Mouse (Mus musculus) spleen, adult 12 weeks (tissue): ENCODE measurements at regions not wholly inside any gene's neighbourhood (a gene's known extent, or its start where the extent isn't known, plus 50 kb on each side); places are given as distances from the start of the nearest gene placed in this dataset.

Source experiments
- DNase-seq: peaks from one replicate; pipeline ENCODE4 v3.0.0; 2022; ENCODE audit warnings: low spot score

GRCm38 (mm10) chr13:51930931-51931330 is 84.5 kb downstream of the Gadd45g start:
- no peak for DNase-seq

GRCm38 (mm10) chr13:51935827-51936226 is 89.3 kb downstream of the Gadd45g start:
- no peak for DNase-seq

GRCm38 (mm10) chr13:51936441-51936840 is 90.0 kb downstream of the Gadd45g start:
- DNase-seq, result no peak

- no peak for DNase-seq
These were observed 91.4 kb downstream of the Gadd45g start for GRCm38 (mm10) chr13:51937898-51938297.

- DNase-seq, result no peak
These were observed 92.8 kb downstream of the Gadd45g start for GRCm38 (mm10) chr13:51939262-51939661.

GRCm38 (mm10) chr13:51939715-51940114 is 93.2 kb downstream of the Gadd45g start:
- no peak for DNase-seq

GRCm38 (mm10) chr13:51946171-51946570 is 99.7 kb downstream of the Gadd45g start:
- DNase-seq, result no peak

- no peak for DNase-seq
These were observed 102.4 kb downstream of the Gadd45g start for GRCm38 (mm10) chr13:51948896-51949295.

- no peak for DNase-seq
These were observed 105.1 kb downstream of the Gadd45g start for GRCm38 (mm10) chr13:51951506-51952038.

GRCm38 (mm10) chr13:51953084-51953483 is 106.6 kb downstream of the Gadd45g start:
- no peak for DNase-seq

GRCm38 (mm10) chr13:51953569-51953968 is 107.1 kb downstream of the Gadd45g start:
- DNase-seq, result no peak

GRCm38 (mm10) chr13:51957101-51957500 is 110.6 kb downstream of the Gadd45g start:
- DNase-seq, result no peak

GRCm38 (mm10) chr13:51959591-51959990 is 113.1 kb downstream of the Gadd45g start:
- DNase-seq, result no peak

- DNase-seq, result no peak
These were observed 113.8 kb downstream of the Gadd45g start for GRCm38 (mm10) chr13:51960262-51960661.

- DNase-seq, result no peak
These were observed 115.7 kb downstream of the Gadd45g start for GRCm38 (mm10) chr13:51962191-51962611.

- no peak for DNase-seq
These were observed 116.2 kb downstream of the Gadd45g start for GRCm38 (mm10) chr13:51962676-51963075.

GRCm38 (mm10) chr13:51963966-51964365 is 117.5 kb downstream of the Gadd45g start:
- DNase-seq, result no peak

- no peak for DNase-seq
These were observed 117.9 kb downstream of the Gadd45g start for GRCm38 (mm10) chr13:51964416-51964815.

GRCm38 (mm10) chr13:51964921-51965320 is 118.4 kb downstream of the Gadd45g start:
- no peak for DNase-seq

GRCm38 (mm10) chr13:51968103-51968502 is 121.6 kb downstream of the Gadd45g start:
- no peak for DNase-seq

- no peak for DNase-seq
These were observed 122.3 kb downstream of the Gadd45g start for GRCm38 (mm10) chr13:51968796-51969195.

GRCm38 (mm10) chr13:51970051-51970450 is 123.6 kb downstream of the Gadd45g start:
- DNase-seq, result no peak

- DNase-seq, result no peak
These were observed 126.3 kb downstream of the Gadd45g start for GRCm38 (mm10) chr13:51972656-51973310.

GRCm38 (mm10) chr13:51973461-51973860 is 127.0 kb downstream of the Gadd45g start:
- no peak for DNase-seq
